Mouse (Mus musculus) C2C12 (cell line): ENCODE measurements around the gene Prss54.

Experiments used
- CTCF ChIP-seq: IDR thresholded peaks from one replicate; pipeline ENCODE4 v1.5.1; 2011; ENCODE audit not compliant: control insufficient read depth, insufficient read depth, insufficient read length
- USF1 ChIP-seq: IDR thresholded peaks from one replicate; pipeline ENCODE4 v1.6.1; 2011; ENCODE audit warnings: low read depth, mild to moderate bottlenecking, control low read depth, moderate library complexity

DNA sequence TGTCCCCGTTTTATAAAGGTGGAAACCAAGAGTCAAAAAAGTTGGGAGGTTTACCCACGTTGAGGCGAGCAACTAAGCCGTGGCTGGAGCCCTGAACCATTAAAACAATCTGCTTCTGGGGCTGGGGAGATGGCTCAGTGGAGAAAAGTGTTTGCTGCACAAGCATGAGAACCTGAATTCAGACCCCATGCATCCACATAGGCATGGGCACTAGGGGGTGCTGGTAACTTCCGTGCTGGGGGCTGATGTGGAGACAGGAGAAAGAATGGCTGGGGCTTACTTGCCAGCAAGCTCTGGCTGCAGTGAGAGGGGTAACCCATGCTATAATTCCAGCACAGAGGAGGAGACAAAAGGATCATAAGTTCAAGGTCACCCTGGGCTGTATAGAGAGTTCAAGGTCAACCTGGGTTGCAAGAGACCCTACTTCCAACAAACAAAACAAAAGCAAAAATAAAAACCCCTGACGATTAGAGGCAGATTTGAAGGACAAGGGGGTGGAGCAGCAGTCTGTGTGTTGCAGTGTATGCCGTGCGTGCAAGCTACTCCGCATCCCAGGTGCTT, 47.3 kb downstream of the Prss54 start:
- TF ChIP-seq CTCF (no peak), USF1 (no peak)
